Mouse (Mus musculus): ENCODE results near the gene Eif5b.
"Not testable (repeated sequence)": the region's sequence is repeated elsewhere in the genome, so short reads cannot be mapped to it uniquely, and the experiment has no call there.

The Eif5b gene

DNA sequence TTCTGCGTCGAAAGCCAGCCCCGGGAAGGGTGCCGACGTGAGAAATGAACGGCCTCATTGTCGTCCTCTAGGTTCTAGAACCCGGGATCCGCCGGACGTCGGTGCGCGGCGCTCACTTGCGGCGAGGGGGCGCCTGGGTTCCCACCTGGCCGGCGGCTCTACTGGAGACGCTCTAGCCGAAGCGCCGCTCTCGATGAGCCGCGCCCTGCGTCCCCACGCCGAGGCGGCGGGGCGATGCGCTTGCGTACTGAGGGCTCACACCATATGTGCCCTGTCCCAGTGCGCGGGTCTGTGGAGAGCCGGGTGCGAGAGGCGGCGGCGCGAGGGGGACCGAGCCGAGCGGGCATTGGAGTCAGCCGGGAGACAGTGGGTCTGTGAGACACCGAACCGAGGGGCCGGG lies at the start of gene Eif5b, which contains the start of gene Txndc9:
Gene Eif5b (plus strand): TSS at position 144 of the 400 bp plus-strand sequence.
Gene Txndc9 (minus strand): TSS at position 27 of the 400 bp plus-strand sequence.
- peak; percentile 96 for DNase-seq

DNA sequence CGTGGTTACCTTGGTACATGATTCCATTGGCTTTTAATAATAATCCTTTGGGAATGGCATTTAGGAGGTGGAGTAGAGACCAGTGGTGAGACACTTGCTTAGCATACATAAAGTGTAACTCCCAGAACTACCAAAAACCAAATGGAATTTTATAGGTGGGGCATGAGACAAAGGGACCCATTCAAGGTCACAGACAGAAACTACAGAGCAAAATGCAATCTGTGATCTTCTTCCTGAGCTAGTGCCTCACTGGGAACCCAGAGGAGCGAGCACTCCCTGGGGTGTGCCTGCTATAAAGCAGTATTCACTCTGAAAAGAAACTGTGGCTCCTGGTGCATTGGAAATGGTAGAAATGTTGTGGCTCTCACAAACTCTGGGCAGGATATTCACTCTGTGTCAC lies 48.9 kb upstream of the Eif5b start:
- DNase-seq = no peak

DNA sequence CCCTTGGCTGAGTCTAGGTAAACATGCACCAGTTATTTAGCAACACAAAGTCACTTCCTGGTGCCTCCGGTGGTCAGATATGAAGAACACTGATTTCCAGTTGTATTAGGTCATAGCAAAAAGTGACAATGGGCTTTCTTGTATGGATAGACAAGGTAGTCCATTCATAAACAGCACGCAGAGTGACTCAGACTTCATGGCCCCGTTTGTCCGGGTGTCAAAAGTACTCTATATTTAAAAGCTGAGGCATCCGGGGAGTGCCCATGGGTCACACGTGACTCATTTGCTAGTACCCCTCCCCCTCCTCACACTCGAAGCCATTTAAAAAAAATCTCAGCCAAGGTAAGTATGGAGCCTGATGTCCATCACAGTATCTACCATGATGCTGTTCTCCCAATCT lies 43.0 kb upstream of the Eif5b start:
- no peak for DNase-seq

DNA sequence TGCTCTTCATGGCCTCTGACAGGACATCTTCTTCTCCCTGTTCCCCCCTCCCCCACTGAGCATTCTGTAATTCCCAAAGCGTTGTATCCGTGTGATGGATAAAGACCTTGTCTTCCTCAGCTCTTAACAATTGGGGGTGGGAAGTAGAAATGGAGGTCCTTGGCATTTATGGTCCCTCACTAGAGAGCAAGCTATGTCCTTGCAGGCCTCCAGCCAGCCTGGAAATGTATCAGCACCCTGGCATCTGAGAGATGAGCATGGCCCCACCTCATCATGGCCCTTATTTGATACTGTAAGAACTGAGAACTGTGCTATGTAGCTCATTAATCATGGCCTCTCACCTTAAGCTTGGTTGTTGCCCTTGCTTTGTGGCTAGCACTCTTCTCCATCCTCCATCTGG lies 42.6 kb upstream of the Eif5b start:
- no peak for DNase-seq

DNA sequence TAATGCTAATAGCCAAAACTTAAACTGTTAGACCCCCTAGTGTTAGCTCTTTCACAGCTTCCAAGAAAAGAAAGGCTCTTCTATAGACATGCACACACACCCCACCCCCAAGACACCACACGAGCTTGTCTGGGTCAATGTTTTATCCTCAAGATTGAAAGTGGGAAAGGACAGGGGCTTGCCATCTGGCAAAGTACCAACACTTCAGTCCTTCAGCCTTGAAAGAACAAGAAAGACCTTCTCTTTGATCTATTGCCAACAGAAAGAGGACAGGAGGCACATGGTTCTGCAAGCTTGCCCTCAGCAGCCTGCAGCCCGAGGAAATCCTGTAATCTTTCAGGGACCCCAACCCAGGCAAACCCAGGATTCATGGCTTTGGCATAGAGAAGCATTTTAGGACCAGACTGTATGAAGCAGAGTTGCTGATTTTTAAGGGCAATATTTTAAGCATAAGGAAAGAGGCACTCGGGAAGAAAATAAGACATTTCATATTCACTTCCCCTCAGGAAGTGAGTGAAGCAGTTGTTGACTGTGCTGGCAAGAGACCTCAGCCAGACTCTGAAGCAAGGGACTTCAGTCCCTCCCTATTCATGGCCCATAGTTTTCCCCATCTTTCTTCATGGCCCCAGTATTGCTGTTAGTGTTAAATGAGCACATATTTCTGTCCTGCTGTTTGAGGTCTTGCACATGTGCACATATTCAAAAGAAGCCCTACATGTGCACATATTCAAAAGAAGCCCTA lies 40.9 kb upstream of the Eif5b start:
- DNase-seq = no peak

DNA sequence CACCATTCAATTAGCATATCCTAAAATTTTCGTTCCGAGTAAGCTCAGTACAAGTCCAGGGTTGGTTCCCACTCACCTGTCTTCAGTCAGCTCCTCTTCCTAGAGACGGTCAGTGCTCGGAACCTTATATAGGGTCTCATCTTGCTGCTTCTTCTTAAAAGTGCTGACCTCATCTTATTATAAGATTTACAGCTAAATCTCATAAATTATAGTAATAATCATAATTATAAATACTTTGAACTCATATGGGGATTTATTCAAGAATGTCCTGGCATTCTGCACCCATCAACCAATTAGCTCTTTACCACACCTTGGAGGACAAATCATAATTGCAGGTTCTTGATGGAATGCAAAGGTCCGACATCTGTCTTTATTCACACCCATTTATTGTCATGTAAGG lies 40.2 kb upstream of the Eif5b start, which contains the start of gene Lyg1:
Gene Lyg1 (minus strand): TSS at position 101 of the 400 bp plus-strand sequence.
- no peak for DNase-seq

DNA sequence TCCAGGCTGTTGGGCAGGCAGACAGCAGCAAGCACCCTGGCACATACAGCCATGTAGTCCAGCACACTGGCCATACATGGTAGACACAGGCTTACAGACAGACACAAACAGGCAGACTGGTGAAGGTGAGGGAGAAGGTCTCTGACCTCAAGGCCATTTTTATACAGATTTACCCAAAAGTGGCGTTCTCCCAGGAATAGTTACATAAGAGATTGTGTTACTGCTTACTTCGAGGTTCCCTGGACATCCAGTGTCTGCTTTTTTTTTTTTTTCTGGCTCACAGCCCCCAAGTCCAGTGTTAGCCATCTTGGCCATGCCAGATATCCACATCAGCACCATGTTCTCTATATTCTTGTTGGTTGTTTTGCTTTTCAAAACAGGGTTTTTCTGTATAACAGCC lies 39.3 kb upstream of the Eif5b start:
- DNase-seq = no peak

DNA sequence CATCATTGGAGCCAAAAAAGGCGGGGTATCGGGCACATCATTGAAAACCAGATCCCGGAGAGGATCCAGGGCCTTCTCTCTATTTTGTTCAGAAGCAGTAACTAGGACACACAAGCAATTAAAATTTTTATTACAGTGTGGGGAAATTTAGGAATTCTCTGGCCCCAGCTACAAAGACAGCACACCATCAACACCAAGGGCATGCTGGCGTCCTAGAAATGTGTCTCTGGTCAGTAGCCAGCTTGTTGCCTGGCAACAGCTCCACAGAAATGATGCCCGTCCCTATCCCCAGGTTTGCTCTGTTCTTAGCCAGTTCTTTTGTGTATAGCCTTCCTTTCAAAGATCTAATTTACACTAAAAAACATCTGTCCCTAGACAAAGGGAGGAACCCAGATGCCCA lies 38.3 kb upstream of the Eif5b start:
- DNase-seq = peak; percentile 22

DNA sequence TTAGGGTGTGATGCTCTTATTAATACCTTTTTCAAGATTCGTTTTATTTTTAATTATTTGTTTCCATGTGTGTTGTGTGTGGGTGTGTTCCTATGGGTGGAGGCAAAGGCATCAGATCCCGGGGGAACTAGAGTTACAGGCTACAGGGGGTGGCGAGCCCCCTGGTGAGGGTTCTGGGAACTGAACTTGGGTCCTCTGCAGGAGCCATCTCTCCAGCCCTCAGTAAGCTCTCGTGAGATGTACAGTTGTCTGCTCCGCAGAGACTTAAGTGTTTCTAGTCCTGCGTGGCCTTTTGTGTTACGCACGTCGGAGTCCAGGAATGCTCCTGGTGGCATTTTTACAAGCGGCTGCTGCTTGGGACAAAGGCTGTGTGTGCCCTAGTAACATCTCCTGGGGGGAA lies 32.2 kb upstream of the Eif5b start:
- no peak for DNase-seq

DNA sequence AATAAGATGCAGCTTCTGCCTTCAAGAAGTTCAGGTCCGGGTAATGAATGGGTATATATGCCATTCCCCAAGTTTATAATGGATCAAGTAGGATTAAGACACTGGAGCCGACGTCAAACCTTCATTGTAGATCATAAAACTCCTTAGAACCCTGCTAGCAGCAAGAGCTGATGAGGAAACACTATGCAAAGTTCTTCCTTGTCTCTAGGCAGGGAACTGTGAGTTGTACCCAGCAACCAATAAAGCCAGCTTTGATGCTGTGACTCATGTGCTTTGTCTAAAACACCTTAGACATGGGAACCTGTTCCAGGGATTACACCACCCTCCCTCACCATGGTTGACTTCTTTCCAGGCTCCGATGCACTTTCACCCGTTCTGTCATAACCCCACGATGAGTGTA lies 29.1 kb upstream of the Eif5b start:
- no peak for DNase-seq

DNA sequence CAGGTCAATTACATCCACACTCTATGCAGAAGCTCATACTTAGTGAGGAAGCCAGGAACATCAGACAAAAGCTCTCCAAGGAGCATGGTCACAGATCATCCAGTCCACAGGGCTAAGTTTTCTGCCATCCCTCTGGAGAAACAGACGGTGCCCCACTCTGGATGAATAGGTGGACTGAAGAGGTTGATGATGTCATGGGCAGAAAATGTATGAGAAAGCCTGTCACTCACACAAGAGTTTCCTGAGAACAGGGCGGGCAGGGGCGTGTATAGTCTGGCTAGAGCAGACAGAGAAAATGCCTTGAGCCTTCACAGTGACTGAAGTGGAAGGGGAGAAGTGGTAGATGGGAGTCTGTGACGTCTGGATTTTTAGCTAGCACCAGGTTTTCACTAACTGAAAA lies 26.3 kb upstream of the Eif5b start:
- DNase-seq = no peak

DNA sequence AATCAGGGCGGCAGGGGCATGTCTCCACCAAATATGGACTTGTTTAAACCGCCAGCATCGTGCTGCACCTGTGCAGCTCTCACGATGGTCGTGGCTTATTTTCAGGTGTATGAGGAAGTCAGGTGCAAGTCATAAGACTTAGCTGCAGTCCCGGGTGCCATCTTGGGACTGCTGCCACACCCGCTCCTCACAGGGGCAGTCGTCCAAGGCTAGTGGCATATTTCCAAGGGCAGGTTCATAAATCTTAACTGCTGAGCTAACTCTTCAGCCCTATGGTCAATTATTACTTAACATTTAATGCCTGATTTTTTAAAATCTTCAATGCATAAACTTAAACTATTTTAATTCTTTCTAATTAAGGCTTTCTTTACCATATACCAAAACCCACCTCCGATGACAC lies 21.1 kb upstream of the Eif5b start:
- not testable (repeated sequence) for DNase-seq

DNA sequence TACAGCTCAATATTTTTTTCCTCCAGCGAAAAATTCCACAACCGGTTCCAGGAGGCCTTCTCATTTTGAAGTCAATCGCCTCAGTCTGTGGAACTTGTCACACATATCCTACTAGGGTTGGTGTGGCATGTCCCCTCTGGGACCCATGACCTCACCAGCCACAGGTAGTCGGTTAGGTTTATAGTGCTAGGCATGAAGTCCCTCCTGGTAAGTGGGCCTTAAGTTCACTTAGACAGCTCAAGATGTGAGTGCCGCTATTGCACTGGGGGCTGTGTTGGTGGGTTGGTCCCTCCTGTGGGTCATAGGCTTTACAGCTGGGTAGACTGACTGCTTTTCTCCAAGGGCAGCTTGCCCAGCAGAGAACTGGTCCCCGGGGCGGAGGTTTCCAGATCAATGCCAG lies 20.5 kb upstream of the Eif5b start:
- no peak for DNase-seq

DNA sequence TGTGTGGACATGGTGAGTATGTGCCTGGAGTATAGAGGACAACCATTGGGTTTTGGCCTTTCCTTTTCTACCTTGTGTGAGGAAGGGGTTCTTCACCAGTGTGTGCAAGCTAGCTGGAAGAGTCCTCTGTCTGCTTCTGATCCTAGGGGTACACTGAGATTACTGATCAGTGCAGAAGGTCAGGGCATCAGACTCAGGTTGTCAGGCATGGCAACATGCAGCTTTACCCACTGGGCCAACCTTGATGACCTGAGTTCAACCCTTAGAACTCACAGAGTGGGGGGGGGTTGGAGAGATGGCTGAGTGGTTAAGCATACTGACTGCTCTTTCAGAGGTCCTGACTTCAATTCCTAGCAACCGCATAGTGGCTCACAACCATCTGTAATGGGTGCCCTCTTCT lies 13.5 kb upstream of the Eif5b start:
- no peak for DNase-seq

DNA sequence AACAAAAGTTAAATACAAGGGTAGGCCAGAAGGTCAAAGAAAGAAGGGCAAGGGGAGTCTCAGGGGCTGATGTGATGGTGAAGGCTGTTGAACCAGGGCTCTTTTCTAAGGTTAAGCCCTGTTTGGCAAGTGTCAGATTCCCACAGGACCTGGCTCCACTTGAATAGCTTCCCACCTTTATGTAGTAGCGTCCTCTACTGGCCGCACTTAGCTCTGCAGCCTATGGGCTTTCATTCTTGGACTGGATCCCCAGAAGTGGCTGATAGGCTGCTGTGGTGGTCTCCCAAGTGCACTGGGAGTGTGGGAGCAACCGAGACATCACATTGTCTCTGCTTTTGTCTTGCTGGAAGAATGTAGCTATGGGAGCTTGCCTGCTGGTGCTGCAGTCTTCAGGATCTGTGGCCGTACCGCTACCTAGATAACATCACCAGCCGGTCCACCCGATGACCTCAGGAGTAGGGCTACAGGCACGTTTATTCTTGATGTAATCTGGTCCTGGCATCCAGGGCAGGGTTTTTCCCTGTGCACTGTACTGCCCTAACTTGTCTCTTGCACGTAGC lies 12.0 kb upstream of the Eif5b start:
- no peak for DNase-seq

DNA sequence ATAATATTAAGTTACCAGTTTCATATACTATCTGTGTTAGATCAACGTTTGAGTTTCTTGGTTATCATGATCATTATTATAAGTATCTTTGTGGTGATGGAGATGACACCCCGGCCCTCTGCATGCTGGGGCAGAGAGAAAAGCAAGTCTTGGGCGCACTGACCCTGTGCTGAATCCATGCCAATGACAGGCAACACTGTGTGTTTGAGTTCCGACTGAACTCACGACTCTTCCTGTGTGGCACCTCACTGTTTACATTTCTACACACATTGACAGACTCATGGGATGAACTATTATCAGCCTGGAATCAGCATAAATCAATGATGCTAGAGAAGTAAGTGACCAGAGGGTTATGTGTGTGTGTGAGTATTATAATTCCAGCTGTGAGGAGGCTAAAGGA lies 10.0 kb upstream of the Eif5b start:
- DNase-seq = no peak

DNA sequence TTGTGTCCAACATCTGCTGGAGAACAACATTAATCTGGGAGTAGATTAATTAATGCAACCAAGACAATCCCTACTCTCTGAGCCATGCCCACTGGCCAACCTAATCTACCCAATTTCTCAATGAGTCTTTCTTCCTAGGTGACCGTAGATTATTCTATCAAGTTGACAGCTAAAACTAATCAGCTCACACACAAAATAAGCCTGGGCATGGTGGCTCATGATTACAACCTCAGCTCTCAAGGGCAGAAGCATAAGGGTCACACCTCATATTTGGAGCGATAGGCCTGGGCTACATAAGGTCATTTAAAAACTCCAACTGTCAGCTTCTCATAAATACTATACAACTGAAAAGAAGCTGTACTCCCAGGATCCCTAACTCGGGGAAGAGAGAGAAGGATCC lies 1.6 kb upstream of the Eif5b start:
- DNase-seq = peak; percentile 29

DNA sequence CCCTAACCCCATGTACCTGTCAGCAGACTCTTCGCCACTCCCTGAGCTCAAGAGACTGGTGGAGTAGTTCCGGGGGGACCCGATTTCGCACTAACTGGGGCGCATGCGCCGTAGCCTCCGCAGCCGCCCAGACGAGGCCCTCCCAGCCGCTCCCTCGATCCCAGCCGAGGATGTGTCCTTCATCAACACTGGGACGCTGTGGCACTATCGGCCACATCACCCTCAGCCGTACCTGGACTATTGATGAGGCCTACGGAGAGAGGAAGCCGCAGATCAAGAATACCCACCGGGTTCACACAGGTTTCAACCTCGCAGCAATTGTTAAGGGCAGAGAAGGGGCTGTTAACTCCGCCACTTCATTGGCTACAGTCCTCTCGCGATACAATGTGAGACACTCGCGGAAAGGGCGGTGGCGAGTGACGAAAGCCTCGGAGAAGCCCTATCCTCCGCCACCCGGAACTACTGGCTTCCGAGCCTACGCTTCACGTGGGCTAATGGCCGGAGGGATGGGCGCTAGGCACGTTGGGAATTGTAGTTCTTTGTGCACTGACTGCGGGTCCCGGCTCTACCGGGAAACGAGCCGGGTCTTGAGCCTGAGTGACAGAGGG lies 829 bp upstream of the Eif5b start:
- DNase-seq = peak; percentile 99

DNA sequence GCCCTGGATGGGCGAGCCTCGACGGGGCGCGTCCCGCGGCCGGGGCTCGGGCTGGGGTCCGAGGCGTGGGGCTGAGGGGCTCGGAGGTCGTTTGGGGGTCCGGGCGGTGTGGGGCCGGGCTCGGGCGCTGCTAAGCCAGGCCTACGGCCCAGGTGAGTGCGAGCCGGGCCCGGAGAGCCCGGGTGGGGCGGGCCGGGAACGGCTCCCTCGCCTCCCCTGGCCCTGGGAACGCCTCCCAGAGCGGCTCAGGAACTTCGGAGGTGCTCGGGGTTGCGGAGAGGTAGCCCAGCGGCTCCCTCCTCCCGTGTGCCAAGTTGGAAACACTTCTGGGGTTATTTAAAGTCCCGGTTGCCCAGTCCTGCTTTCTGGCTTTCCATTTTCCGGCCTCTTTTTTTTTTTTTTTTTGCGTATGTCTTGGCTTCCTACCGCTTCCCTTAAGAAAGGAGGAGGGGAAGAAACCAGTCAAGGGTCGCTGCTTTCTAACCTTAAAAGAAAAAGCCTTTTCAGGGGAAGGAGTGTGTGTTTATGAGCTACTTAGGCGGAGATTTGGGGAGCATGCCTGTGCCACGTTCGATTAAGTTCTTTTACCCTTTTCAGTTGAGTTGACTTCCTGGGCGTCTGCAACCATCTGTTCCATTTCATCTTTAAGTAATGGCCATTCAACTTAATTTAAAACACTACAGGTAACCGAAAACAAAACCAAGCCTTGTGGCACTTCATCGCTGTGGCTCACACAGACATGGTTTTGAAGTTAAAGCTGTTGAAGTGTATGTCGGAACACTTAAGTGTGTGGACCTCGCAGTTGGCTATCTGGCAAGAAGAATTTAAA lies 775 bp downstream of the Eif5b start:
- DNase-seq = no peak

DNA sequence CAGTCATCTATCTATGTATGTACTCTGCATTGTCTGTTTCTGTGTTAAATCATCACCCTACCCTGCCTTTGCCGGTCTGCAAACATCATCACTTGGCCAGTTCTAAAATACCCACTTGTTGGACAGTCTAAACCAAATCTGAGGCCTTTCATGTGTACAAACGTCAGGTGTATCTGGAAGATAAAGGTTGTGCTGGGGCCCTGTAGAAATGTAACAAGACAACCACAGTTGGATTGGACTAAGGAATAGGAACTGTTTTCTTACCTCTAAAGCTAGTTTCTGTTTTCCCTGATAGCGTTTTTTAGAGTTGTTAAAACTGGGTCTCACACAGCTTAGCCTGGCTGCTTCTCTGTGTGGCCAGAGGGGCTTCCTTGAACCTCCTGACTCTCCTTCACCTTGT lies 1.7 kb downstream of the Eif5b start:
- no peak for DNase-seq

DNA sequence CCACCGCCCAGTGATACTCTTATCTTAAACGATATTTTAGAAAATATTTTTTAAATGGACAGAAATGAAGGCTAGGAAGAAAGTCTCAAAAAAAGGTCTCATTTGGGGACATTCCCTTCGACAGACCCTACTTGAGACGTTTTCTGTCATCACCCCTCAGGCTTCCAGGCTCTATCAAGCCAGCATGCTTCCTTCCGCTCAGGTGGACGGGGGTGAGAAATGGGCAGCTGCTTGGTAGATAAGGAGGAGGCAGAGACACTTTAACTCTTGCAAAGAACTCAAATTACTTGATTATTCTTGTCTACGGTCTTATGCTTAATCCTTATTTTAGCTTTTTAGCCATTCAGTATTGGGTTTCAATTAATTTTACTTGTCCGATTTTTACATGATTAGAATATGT lies 3.0 kb downstream of the Eif5b start:
- no peak for DNase-seq

DNA sequence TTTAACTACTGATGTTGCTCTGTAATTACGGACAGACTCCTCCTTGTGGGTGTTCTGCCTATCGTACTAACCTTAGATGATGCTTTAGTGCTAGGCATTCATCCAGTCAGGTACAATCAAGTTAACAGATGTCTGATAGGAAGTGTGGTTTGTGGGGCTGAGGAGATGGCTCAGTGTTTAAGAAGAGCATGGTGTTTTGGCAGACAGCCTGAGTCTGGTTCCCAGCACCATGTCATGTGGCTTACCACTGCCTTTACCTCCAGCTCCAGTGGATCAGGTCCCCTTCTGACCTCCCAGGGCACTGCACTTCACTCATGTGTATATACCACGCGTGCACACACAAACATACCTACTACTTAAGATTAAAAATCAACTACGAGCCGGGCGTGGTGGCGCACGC lies 4.1 kb downstream of the Eif5b start:
- no peak for DNase-seq

DNA sequence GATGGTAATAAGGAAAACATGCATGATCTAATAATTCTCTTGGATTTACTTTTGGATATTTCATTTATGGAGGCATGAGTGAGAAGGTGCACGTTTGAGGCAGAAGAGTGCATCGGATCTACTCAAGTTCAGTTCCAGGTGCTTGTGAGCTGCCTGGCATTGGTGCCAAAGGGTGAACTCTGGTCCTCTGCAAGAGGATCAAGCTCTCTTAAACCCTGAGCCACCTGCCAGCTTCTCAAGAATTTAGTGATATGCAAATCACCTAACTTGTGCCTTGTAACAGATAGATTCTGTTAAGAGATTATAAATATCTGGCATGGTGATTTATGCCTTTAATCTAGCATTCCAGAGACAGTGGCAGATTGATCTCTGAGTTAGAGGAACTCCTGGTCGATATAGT lies 5.2 kb downstream of the Eif5b start:
- DNase-seq = no peak

DNA sequence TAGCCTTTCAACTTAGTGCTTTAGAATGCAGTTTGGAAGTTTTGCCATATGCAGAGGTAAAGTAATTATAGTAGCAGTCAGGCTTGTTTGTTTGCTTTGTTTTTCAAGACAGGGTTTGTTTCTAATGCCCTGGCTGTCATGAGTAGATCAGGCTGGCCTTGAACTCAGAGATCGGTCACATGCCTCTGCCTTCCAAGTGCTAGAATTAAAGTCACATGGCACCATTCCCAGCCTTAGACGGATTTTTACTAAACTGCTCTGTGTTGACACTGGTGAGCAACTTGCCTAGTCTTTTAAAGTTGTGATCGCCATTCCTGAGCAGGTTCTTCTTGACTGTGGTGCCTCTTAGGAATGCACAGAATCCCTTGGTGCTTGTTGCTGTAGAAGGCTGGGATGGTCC lies 8.9 kb downstream of the Eif5b start:
- no peak for DNase-seq
